Mouse (Mus musculus): ENCODE data around the gene Cacng7. TPM values are rescaled to one million over a fixed set of nuclear protein-coding genes. Genes with fewer than 3 reads are reported as not detected.

Cacng7 gene
- polyA plus RNA-seq, 1 experiment from 2014 or later = 1.2 TPM

GRCm38 (mm10) chr7:3333542-3333941 lies 787 bp downstream of the Cacng7 start:
- no peaks in the 10 kb centered on the region for H3K9me3 ChIP-seq (ENCODE audit: low read depth, low read length)
- DNase-seq (peak; percentile 31), ATAC-seq (ENCODE audit: insufficient read depth) (no peak)
- H3K9ac ChIP-seq = peak overlapping the region; percentile 68
- H3K27me3 ChIP-seq (ENCODE audit: insufficient read depth, low read length) = no peaks in the 10 kb centered on the region
- H3K4me2 ChIP-seq = peak overlapping the region; percentile 65
- H3K27ac ChIP-seq (ENCODE audit: low read depth) = 0 out of 2 replicates have a peak overlapping the region, but pooled peaks have one; percentile 70
- no peaks in the 10 kb centered on the region for H3K4me1 ChIP-seq (ENCODE audit: insufficient read depth)
- TF ChIP-seq CTCF (IDR thresholded peaks at IDR 0.05; ENCODE audit: low read depth) = no peak
- 5% methylated on average over 5 of the region's 5 CpGs for WGBS
- no peaks in the 10 kb centered on the region for H3K36me3 ChIP-seq (ENCODE audit: insufficient read depth)
- H3K4me3 ChIP-seq (ENCODE audit: low read depth, low read length) = peak overlapping the region; percentile 55

DNA sequence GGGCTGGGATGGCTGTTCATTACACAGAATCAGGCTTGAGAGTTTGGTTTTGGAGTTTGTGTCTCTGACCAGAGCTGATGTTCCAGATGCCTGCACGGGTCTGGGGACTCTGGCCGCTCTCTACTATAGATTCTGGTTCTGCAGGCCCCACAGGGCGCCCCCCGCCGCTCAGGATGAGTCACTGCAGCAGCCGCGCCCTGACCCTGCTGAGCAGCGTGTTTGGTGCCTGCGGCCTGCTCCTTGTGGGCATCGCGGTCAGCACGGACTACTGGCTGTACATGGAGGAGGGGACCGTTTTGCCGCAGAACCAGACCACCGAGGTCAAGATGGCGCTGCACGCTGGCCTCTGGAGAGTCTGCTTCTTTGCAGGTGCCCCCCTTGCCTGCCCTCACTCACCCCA lies 3.7 kb downstream of the Cacng7 start:
- no peak overlapping the region for H3K9ac ChIP-seq
- no peak for TF ChIP-seq CTCF (IDR thresholded peaks at IDR 0.05; ENCODE audit: low read depth)
- no peak for ATAC-seq (ENCODE audit: insufficient read depth)
- no peak overlapping the region for H3K27ac ChIP-seq (ENCODE audit: low read depth)
- H3K4me2 ChIP-seq = no peak overlapping the region
- no peak for DNase-seq
- no peaks in the 10 kb centered on the region for H3K27me3 ChIP-seq (ENCODE audit: insufficient read depth, low read length)
- H3K4me3 ChIP-seq (ENCODE audit: low read depth, low read length) = no peak overlapping the region
- peaks cover 3% of the 10 kb centered on the region; the same call in 1 of the 2 replicates for H3K36me3 ChIP-seq (ENCODE audit: insufficient read depth)
- H3K4me1 ChIP-seq (ENCODE audit: insufficient read depth) = no peaks in the 10 kb centered on the region
- H3K9me3 ChIP-seq (ENCODE audit: low read depth, low read length) = no peaks in the 10 kb centered on the region
- 68% methylated on average over 17 of the region's 17 CpGs for WGBS

- DNase-seq = no peak
- H3K27ac ChIP-seq (ENCODE audit: low read depth) = no peak overlapping the region
- H3K9me3 ChIP-seq (ENCODE audit: low read depth, low read length) = no peaks in the 10 kb centered on the region
- H3K36me3 ChIP-seq (ENCODE audit: insufficient read depth) = peaks cover 8% of the 10 kb centered on the region; the same call in 1 of the 2 replicates
- H3K27me3 ChIP-seq (ENCODE audit: insufficient read depth, low read length) = no peaks in the 10 kb centered on the region
- ATAC-seq (ENCODE audit: insufficient read depth) = no peak
- no peak overlapping the region for H3K9ac ChIP-seq
- no peak overlapping the region for H3K4me3 ChIP-seq (ENCODE audit: low read depth, low read length)
- WGBS = 66% methylated on average over 11 of the region's 11 CpGs
- H3K4me2 ChIP-seq = no peak overlapping the region
- no peak for TF ChIP-seq CTCF (IDR thresholded peaks at IDR 0.05; ENCODE audit: low read depth)
- H3K4me1 ChIP-seq (ENCODE audit: insufficient read depth) = no peaks in the 10 kb centered on the region
These were observed 5.7 kb downstream of the Cacng7 start for GRCm38 (mm10) chr7:3338286-3338935.

DNA sequence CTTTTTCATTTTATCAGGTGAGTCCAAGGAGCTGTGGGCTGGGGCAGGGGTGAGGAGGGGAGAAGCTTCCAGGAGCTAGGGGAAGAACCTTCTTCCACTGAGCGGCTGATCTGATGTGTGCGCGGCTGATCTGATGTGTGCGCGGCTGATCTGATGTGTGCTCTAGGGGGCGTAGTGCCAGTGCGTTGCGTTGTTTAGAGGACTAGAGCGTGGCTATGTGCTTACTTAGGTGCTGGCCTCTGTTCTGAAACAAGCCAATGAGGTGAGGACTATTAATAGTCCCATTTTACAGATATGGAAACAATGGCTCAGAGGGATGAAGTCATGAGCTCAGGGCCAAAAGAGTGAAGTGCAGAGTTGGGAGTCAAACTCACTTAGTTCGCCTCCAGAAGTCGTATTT lies 6.3 kb downstream of the Cacng7 start:
- TF ChIP-seq CTCF (IDR thresholded peaks at IDR 0.05; ENCODE audit: low read depth) = no peak
- no peak overlapping the region for H3K4me3 ChIP-seq (ENCODE audit: low read depth, low read length)
- 85% methylated on average over 11 of the region's 11 CpGs for WGBS

DNA sequence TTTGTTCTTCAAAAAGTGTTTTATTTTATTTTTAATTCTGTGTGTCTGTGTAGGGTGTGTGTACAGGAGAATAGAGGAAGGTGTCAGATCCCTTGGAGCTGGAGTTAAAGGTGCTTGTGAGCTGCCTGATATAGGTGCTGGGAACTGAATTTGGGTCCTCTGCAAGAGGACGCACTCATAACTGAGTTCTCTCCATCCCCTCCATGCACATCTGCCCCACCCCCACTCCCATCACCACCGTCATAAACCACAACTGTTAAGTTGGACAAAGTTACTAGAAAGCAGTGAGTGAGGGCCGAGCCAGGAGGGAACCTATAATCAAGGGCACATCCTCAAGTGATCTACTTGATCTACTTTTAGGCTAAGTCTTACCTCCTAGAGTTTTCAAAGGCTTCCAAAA lies 11.1 kb downstream of the Cacng7 start:
- DNase-seq = no peak
- no peak overlapping the region for H3K27ac ChIP-seq (ENCODE audit: low read depth)
- TF ChIP-seq CTCF (IDR thresholded peaks at IDR 0.05; ENCODE audit: low read depth) = no peak
- H3K4me1 ChIP-seq (ENCODE audit: insufficient read depth) = no peaks in the 10 kb centered on the region
- no peak overlapping the region for H3K9ac ChIP-seq
- peaks cover 21% of the 10 kb centered on the region; the same call in 1 of the 2 replicates for H3K36me3 ChIP-seq (ENCODE audit: insufficient read depth)
- no peak overlapping the region for H3K4me3 ChIP-seq (ENCODE audit: low read depth, low read length)
- 86% methylated on average over 3 of the region's 3 CpGs for WGBS
- ATAC-seq (ENCODE audit: insufficient read depth) = no peak
- no peak overlapping the region for H3K4me2 ChIP-seq
- no peaks in the 10 kb centered on the region for H3K27me3 ChIP-seq (ENCODE audit: insufficient read depth, low read length)
- no peaks in the 10 kb centered on the region for H3K9me3 ChIP-seq (ENCODE audit: low read depth, low read length)

More for the DNA sequence above, 6.3 kb downstream of the Cacng7 start:
- no peak overlapping the region for H3K4me2 ChIP-seq
- DNase-seq (no peak), ATAC-seq (ENCODE audit: insufficient read depth) (no peak)
- no peaks in the 10 kb centered on the region for H3K9me3 ChIP-seq (ENCODE audit: low read depth, low read length)
- no peak overlapping the region for H3K9ac ChIP-seq
- H3K4me1 ChIP-seq (ENCODE audit: insufficient read depth) = no peaks in the 10 kb centered on the region
- H3K27ac ChIP-seq (ENCODE audit: low read depth) = no peak overlapping the region
- H3K36me3 ChIP-seq (ENCODE audit: insufficient read depth) = peaks cover 13% of the 10 kb centered on the region; the same call in 1 of the 2 replicates
- H3K27me3 ChIP-seq (ENCODE audit: insufficient read depth, low read length) = no peaks in the 10 kb centered on the region

DNA sequence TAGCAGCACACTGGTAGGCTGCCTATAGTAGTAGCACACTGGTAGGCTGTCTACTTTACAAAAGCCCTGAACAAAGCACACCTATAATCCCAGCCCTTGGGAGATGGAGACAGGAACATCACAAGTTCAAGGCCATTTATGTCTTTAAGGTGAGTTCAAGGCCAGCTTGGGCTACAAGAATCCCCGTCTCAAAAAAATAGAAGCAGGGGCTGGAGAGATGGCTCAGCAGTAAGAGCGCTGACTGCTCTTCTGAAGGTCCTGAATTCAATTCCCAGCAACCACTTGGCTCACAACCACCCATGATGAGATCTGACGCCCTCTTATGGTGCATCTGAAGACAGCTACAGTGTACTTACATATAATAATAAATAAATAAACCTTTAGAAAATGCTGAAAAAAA lies 12.5 kb downstream of the Cacng7 start:
- Histone ChIP-seq H3K9me3 (ENCODE audit: low read depth, low read length) (no peaks in the 10 kb centered on the region), H3K4me3 (ENCODE audit: low read depth, low read length) (no peak overlapping the region), H3K36me3 (ENCODE audit: insufficient read depth) (peaks cover 27% of the 10 kb centered on the region; the same call in 1 of the 2 replicates), H3K4me1 (ENCODE audit: insufficient read depth) (no peaks in the 10 kb centered on the region), H3K9ac (no peak overlapping the region), H3K4me2 (no peak overlapping the region), H3K27me3 (ENCODE audit: insufficient read depth, low read length) (no peaks in the 10 kb centered on the region), H3K27ac (ENCODE audit: low read depth) (no peak overlapping the region)
- no peak for TF ChIP-seq CTCF (IDR thresholded peaks at IDR 0.05; ENCODE audit: low read depth)
- no peak for ATAC-seq (ENCODE audit: insufficient read depth)
- DNase-seq = no peak
- WGBS = 87% methylated on average over 3 of the region's 3 CpGs

- no peaks in the 10 kb centered on the region for H3K9me3 ChIP-seq (ENCODE audit: low read depth, low read length)
- no peak overlapping the region for H3K27ac ChIP-seq (ENCODE audit: low read depth)
- TF ChIP-seq CTCF (IDR thresholded peaks at IDR 0.05; ENCODE audit: low read depth) = no peak
- H3K27me3 ChIP-seq (ENCODE audit: insufficient read depth, low read length) = no peaks in the 10 kb centered on the region
- H3K4me1 ChIP-seq (ENCODE audit: insufficient read depth) = no peaks in the 10 kb centered on the region
- 60% methylated on average over 20 of the region's 20 CpGs for WGBS
- ATAC-seq (ENCODE audit: insufficient read depth) = no peak
- peaks cover 27% of the 10 kb centered on the region; the same call in 1 of the 2 replicates for H3K36me3 ChIP-seq (ENCODE audit: insufficient read depth)
- no peak overlapping the region for H3K4me2 ChIP-seq
- no peak overlapping the region for H3K9ac ChIP-seq
- no peak overlapping the region for H3K4me3 ChIP-seq (ENCODE audit: low read depth, low read length)
- no peak for DNase-seq
These were observed 14.9 kb downstream of the Cacng7 start for GRCm38 (mm10) chr7:3347366-3348287.
